Mouse (Mus musculus) neural tube, embryonic 15.5 days (tissue): ENCODE results near the gene Cds1. TPM values are rescaled to one million over a fixed set of nuclear protein-coding genes. Genes with fewer than 3 reads are reported as not detected.
A peak's percentile ranks its signal among the peaks of the same experiment; 100 is the strongest.

Experiments
- ATAC-seq: fragments of 200-750 bp; cut with Nextera tagmentation; 2 replicates; pipeline ENCODE4 v1.8.0; 2017; ENCODE audit warnings: mild to moderate bottlenecking, moderate TSS enrichment, moderate library complexity; ENCODE audit not compliant: low FRiP score
- H3K27ac ChIP-seq: fragments of 300-500 bp; sonication (generic); replicated peaks from 2 replicates; pipeline ENCODE4 v1.5.1; 2015; ENCODE audit warnings: mild to moderate bottlenecking, inconsistent platforms
- H3K27me3 ChIP-seq: fragments of 300-500 bp; sonication (generic); replicated peaks from 2 replicates; pipeline ENCODE4 v1.6.1; 2015; ENCODE audit warnings: inconsistent platforms
- H3K36me3 ChIP-seq: fragments of 300-500 bp; sonication (generic); 2 replicates; pipeline ENCODE4 v1.6.1; 2015; ENCODE audit warnings: inconsistent platforms
- H3K4me1 ChIP-seq: fragments of 300-500 bp; sonication (generic); 2 replicates; pipeline ENCODE4 v1.6.1; 2015; ENCODE audit warnings: inconsistent platforms
- H3K4me2 ChIP-seq: fragments of 300-500 bp; sonication (generic); 2 replicates; pipeline ENCODE4 v1.6.1; 2015; ENCODE audit warnings: inconsistent platforms, mild to moderate bottlenecking, moderate library complexity
- H3K4me3 ChIP-seq: fragments of 300-500 bp; sonication (generic); replicated peaks from 2 replicates; pipeline ENCODE4 v1.5.1; 2015; ENCODE audit warnings: mild to moderate bottlenecking, inconsistent platforms
- H3K9ac ChIP-seq: fragments of 300-500 bp; sonication (generic); replicated peaks from 2 replicates; pipeline ENCODE4 v1.6.1; 2015; ENCODE audit warnings: mild to moderate bottlenecking, inconsistent platforms
- H3K9me3 ChIP-seq: fragments of 300-500 bp; sonication (generic); replicated peaks from 2 replicates; pipeline ENCODE4 v1.6.1; 2016; ENCODE audit warnings: inconsistent platforms
- WGBS: fragments of 180-500 bp; shearing (Covaris S2); methylation state at CpG from one replicate; pipeline ENCODE4 v1.1.7; 2015; ENCODE audit warnings: mixed read lengths; 5-methylcytosine and 5-hydroxymethylcytosine counted together
- polyA plus RNA-seq: library from polyadenylated mRNA; unstranded; fragments of >200 nt; fragmentation: Nextera tagmentation; extraction: Ambion mirVana; gene quantifications from 2 replicates; pipeline ENCODE4 v1.2.1, GENCODE M21; 2015

Gene Cds1
- polyA plus RNA-seq, 1 experiment from 2014 or later, result 6.6 TPM

GRCm38 (mm10) chr5:101744886-101745285, 20.0 kb upstream of the Cds1 start:
- no peak for ATAC-seq
- no peaks in the 10 kb centered on the region for H3K9me3 ChIP-seq
- 84% methylated on average over 6 of the region's 6 CpGs for WGBS
- H3K4me1 ChIP-seq, result no peaks in the 10 kb centered on the region
- H3K27me3 ChIP-seq, result no peaks in the 10 kb centered on the region
- H3K9ac ChIP-seq, result no peak overlapping the region
- no peaks in the 10 kb centered on the region for H3K36me3 ChIP-seq
- no peak overlapping the region for H3K4me3 ChIP-seq
- no peak overlapping the region for H3K27ac ChIP-seq
- H3K4me2 ChIP-seq, result no peak overlapping the region

- Histone ChIP-seq H3K4me3 (no peak overlapping the region), H3K9me3 (no peaks in the 10 kb centered on the region), H3K27ac (no peak overlapping the region), H3K4me1 (no peaks in the 10 kb centered on the region), H3K27me3 (no peaks in the 10 kb centered on the region), H3K9ac (no peak overlapping the region), H3K36me3 (no peaks in the 10 kb centered on the region), H3K4me2 (no peak overlapping the region)
- WGBS, result 70% methylated on average over 1 of the region's 1 CpGs
- no peak for ATAC-seq
These were observed 11.2 kb upstream of the Cds1 start for GRCm38 (mm10) chr5:101753680-101754079.

GRCm38 (mm10) chr5:101757669-101758068, 7.3 kb upstream of the Cds1 start:
- Histone ChIP-seq H3K27ac (no peak overlapping the region), H3K27me3 (peaks cover 10% of the 10 kb centered on the region), H3K4me1 (no peaks in the 10 kb centered on the region), H3K9me3 (no peaks in the 10 kb centered on the region), H3K36me3 (no peaks in the 10 kb centered on the region), H3K4me2 (no peak overlapping the region), H3K9ac (no peak overlapping the region), H3K4me3 (no peak overlapping the region)
- no peak for ATAC-seq

GRCm38 (mm10) chr5:101761685-101762084, 3.2 kb upstream of the Cds1 start:
- Histone ChIP-seq H3K27ac (no peak overlapping the region), H3K27me3 (peaks cover 36% of the 10 kb centered on the region), H3K4me1 (peaks cover 16% of the 10 kb centered on the region), H3K4me2 (no peak overlapping the region), H3K9me3 (no peaks in the 10 kb centered on the region), H3K9ac (no peak overlapping the region), H3K36me3 (no peaks in the 10 kb centered on the region), H3K4me3 (no peak overlapping the region)
- 69% methylated on average over 4 of the region's 4 CpGs for whole genome bisulfite sequencing
- ATAC-seq, result no peak

GRCm38 (mm10) chr5:101763571-101763970, 1.4 kb upstream of the Cds1 start:
- Histone ChIP-seq H3K36me3 (no peaks in the 10 kb centered on the region), H3K9ac (no peak overlapping the region), H3K4me3 (no peak overlapping the region), H3K9me3 (no peaks in the 10 kb centered on the region), H3K4me1 (peaks cover 19% of the 10 kb centered on the region), H3K27ac (no peak overlapping the region), H3K27me3 (peaks cover 55% of the 10 kb centered on the region), H3K4me2 (no peak overlapping the region)
- no peak for ATAC-seq
- WGBS, result 23% methylated on average over 2 of the region's 2 CpGs

- peaks cover 68% of the 10 kb centered on the region for H3K27me3 ChIP-seq
These were observed 516 bp downstream of the Cds1 start for GRCm38 (mm10) chr5:101765390-101765901.

GRCm38 (mm10) chr5:101766248-101766647, 1.3 kb downstream of the Cds1 start:
- Histone ChIP-seq H3K9me3 (no peaks in the 10 kb centered on the region), H3K36me3 (no peaks in the 10 kb centered on the region), H3K27me3 (peaks cover 70% of the 10 kb centered on the region), H3K4me1 (peaks cover 19% of the 10 kb centered on the region), H3K9ac (no peak overlapping the region), H3K27ac (no peak overlapping the region), H3K4me2 (peak overlapping the region; percentile 96), H3K4me3 (no peak overlapping the region)
- 36% methylated on average over 6 of the region's 6 CpGs for whole genome bisulfite sequencing
- no peak for ATAC-seq

More at GRCm38 (mm10) chr5:101765390-101765901, 516 bp downstream of the Cds1 start:
- no peak overlapping the region for H3K27ac ChIP-seq
- H3K36me3 ChIP-seq, result no peaks in the 10 kb centered on the region
- peaks cover 19% of the 10 kb centered on the region for H3K4me1 ChIP-seq
- no peak; the same call in 1 of the 2 replicates for ATAC-seq
- H3K9me3 ChIP-seq, result no peaks in the 10 kb centered on the region
- peak overlapping the region; percentile 72 for H3K4me3 ChIP-seq
- 2% methylated on average over 32 of the region's 45 CpGs for WGBS
- H3K9ac ChIP-seq, result peak overlapping the region; percentile 72
- H3K4me2 ChIP-seq, result peak overlapping the region; percentile 96

- Histone ChIP-seq H3K36me3 (no peaks in the 10 kb centered on the region), H3K4me3 (no peak overlapping the region), H3K4me1 (peaks cover 19% of the 10 kb centered on the region), H3K9ac (no peak overlapping the region), H3K9me3 (no peaks in the 10 kb centered on the region), H3K27ac (no peak overlapping the region), H3K4me2 (peak overlapping the region; percentile 96; the same call in 1 of the 2 replicates), H3K27me3 (peaks cover 62% of the 10 kb centered on the region)
- no peak for ATAC-seq
- WGBS, result 68% methylated on average over 5 of the region's 5 CpGs
These were observed 2.2 kb downstream of the Cds1 start for GRCm38 (mm10) chr5:101767086-101767485.

- Histone ChIP-seq H3K4me1 (peaks cover 19% of the 10 kb centered on the region), H3K9ac (no peak overlapping the region), H3K27me3 (peaks cover 60% of the 10 kb centered on the region), H3K4me3 (no peak overlapping the region), H3K27ac (no peak overlapping the region), H3K36me3 (no peaks in the 10 kb centered on the region), H3K4me2 (no peak overlapping the region), H3K9me3 (no peaks in the 10 kb centered on the region)
- 69% methylated on average over 6 of the region's 6 CpGs for WGBS
- ATAC-seq, result no peak
These were observed 2.6 kb downstream of the Cds1 start for GRCm38 (mm10) chr5:101767486-101767885.

- Histone ChIP-seq H3K4me3 (no peak overlapping the region), H3K4me1 (peaks cover 19% of the 10 kb centered on the region), H3K27me3 (peaks cover 51% of the 10 kb centered on the region), H3K9ac (no peak overlapping the region), H3K9me3 (no peaks in the 10 kb centered on the region), H3K27ac (no peak overlapping the region), H3K4me2 (no peak overlapping the region), H3K36me3 (no peaks in the 10 kb centered on the region)
- 91% methylated on average over 7 of the region's 7 CpGs for WGBS
- ATAC-seq, result no peak
These were observed 3.6 kb downstream of the Cds1 start for GRCm38 (mm10) chr5:101768558-101768957.

GRCm38 (mm10) chr5:101772621-101773020, 7.7 kb downstream of the Cds1 start:
- H3K9me3 ChIP-seq, result no peaks in the 10 kb centered on the region
- WGBS, result 75% methylated on average over 9 of the region's 9 CpGs
- no peak overlapping the region for H3K4me3 ChIP-seq
- H3K27ac ChIP-seq, result no peak overlapping the region
- peaks cover 25% of the 10 kb centered on the region for H3K27me3 ChIP-seq
- H3K4me1 ChIP-seq, result no peaks in the 10 kb centered on the region
- no peak overlapping the region for H3K4me2 ChIP-seq
- H3K9ac ChIP-seq, result no peak overlapping the region
- H3K36me3 ChIP-seq, result no peaks in the 10 kb centered on the region
- ATAC-seq, result no peak

GRCm38 (mm10) chr5:101775262-101775661, 10.3 kb downstream of the Cds1 start:
- no peak for ATAC-seq
- H3K36me3 ChIP-seq, result no peaks in the 10 kb centered on the region
- WGBS, result 93% methylated on average over 8 of the region's 8 CpGs

More at GRCm38 (mm10) chr5:101775262-101775661, 10.3 kb downstream of the Cds1 start:
- peaks cover 3% of the 10 kb centered on the region; the same call in 1 of the 2 replicates for H3K27me3 ChIP-seq
- H3K4me2 ChIP-seq, result no peak overlapping the region
- H3K9ac ChIP-seq, result no peak overlapping the region
- no peaks in the 10 kb centered on the region for H3K9me3 ChIP-seq
- no peak overlapping the region for H3K4me3 ChIP-seq
- peaks cover 8% of the 10 kb centered on the region; the same call in 1 of the 2 replicates for H3K4me1 ChIP-seq
- no peak overlapping the region for H3K27ac ChIP-seq
